Mouse (Mus musculus): ENCODE measurements around the gene Hsd3b7. TPM values are rescaled to one million over a fixed set of nuclear protein-coding genes. Genes with fewer than 3 reads are reported as not detected.

Gene Hsd3b7
- total RNA-seq, 2 experiments from 2014 or later, result 8.3 to 8.6 TPM

- DNase-seq, result peak; percentile 86 to 88
Observed at GRCm38 (mm10) chr7:127776426-127776825, 24.0 kb upstream of the Hsd3b7 start, which contains the start of gene Setd1a. Setd1a (plus strand) TSS chr7:127776670.

DNA sequence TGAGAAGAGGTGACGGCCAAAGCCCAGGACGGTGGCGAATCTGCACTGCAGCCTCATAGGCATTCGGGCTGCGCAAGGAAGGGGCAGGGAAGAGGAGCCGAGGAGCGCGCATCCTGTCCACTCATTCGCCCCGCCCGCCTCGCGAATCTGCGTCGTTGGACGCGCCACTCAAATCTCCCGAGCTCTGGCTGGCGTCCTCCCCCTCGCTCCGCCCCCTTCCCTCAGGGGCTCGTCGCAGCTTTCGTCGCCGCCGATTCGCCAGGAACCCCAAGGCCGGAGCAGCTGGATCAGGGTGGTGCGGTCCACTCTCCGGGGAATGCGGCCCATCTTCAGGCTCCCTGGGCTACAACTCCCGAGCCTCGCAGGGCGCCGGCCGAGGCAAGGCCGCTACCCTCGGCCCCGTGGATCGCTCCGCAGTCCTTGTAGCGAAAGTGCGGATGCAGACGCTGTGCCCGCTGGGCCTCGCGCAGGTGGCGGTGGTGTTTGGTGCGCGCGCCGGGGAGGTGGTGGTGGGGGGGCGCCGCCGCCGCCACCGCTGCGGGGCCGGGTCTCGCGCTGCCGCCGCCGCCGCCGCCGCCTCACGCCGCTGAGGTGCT is 23.4 kb upstream of the Hsd3b7 start:
- DNase-seq, result peak; percentile 95

- peak in 1 of 2 experiments; percentile 51 for DNase-seq
Observed at GRCm38 (mm10) chr7:127777474-127778266, 22.7 kb upstream of the Hsd3b7 start.

- no peak for DNase-seq
Observed at GRCm38 (mm10) chr7:127778350-127778749, 22.1 kb upstream of the Hsd3b7 start.

DNA sequence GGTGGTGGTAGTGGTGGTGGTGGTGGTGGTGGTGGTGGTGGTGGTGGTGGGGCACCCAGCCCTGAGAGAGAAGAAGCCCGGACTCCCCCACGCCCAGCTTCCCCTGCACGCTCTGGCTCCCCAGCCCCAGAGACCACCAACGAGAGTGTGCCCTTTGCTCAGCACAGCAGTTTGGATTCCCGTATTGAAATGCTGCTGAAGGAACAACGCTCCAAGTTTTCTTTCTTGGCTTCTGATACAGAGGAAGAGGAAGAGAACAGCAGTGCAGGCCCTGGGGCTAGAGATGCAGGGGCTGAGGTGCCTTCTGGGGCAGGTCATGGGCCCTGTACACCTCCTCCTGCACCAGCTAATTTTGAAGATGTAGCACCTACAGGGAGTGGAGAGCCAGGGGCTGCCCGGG is 15.1 kb upstream of the Hsd3b7 start, which contains the start of gene Gm49388:
Gm49388 (plus strand) TSS at position 301 of the 400 bp plus-strand sequence.
- DNase-seq, result no peak

GRCm38 (mm10) chr7:127797076-127797845 is 3.1 kb upstream of the Hsd3b7 start:
- no peak for DNase-seq

DNA sequence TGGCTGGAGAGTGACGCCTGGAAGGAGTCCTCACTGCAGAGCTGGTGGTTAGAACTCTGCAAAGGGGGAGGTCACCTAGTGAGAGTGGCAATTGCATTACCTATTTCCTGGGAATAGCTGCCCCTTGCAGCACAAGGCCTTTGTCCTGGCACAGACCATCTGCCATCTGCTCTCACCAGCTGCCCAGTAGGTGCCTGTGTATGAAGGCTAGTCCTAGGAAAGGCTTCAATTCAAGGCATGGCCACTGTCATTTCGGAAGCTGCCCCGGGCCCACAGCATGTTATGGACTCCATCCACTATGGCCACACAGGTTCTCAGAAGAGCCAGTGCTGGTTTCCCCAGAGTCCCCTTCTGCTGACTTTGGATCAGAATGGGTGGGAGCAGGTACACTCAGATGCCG is 1.8 kb upstream of the Hsd3b7 start:
- DNase-seq, result no peak

- no peak for DNase-seq
Observed at GRCm38 (mm10) chr7:127799211-127799610, 1.2 kb upstream of the Hsd3b7 start.

DNA sequence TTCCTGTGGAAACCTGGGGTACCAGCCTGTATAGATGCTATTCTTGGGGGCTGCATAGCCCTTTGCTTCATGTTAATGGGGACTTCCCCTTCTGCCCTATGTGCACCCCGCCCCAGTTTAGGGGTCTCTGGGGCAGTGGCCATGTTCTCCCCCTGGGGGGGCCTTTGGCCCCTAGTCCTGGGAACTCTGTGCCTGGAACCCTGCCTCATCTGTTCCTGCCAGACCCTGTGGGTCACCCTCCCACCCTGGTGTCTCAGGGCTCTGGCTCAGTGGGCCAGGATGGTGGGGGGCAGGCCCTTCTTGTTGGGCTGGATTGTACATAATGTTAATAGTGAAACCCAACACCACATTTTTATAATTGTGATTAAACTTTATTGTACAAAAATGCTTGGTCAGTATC is 666 bp upstream of the Hsd3b7 start:
- DNase-seq, result no peak

DNA sequence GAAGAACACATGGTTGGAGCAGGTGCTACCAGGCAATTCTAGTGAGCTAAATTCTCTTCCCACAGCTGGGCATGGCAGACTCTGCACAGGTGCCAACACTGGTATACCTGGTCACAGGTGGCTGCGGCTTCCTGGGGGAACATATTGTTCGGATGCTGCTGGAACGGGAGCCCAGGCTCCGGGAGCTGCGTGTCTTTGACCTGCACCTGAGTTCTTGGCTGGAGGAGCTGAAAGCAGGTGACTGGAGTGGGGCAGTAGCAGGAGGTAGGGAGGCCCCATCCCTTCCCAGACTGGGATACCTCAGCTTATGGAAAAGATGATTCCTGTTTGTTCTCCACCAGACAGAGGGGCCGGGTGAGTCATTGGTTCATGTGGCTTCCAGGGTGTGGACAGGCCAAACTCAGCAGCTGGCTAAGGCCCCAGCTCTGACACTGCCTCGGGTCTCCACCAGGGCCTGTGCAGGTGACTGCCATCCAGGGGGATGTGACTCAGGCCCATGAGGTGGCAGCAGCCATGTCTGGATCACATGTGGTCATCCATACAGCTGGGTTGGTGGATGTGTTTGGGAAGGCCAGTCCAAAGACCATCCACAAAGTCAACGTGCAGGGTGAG is 712 bp downstream of the Hsd3b7 start:
- no peak for DNase-seq

GRCm38 (mm10) chr7:127802313-127802712 is 1.9 kb downstream of the Hsd3b7 start:
- no peak for DNase-seq

DNA sequence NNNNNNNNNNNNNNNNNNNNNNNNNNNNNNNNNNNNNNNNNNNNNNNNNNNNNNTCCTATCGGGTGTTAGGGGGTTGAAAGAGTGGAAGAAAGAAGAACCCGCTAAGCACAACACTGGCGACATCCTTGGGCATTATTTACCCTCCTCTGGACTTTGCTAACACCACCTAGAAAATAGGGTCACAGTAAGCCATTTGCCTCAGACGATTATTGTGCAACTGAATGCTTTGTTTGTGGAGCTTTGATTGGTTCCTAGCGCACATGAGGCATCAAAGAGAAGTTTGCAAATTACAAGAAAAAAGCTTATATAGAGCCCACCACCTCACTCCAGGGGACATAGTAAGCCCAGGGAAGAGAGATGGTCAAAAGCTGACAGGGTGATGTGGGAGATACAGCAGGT is 8.4 kb downstream of the Hsd3b7 start:
- no peak for DNase-seq

- no peak for DNase-seq
Observed at GRCm38 (mm10) chr7:127809846-127810245, 9.4 kb downstream of the Hsd3b7 start.

GRCm38 (mm10) chr7:127810650-127811049 is 10.2 kb downstream of the Hsd3b7 start:
- no peak for DNase-seq

DNA sequence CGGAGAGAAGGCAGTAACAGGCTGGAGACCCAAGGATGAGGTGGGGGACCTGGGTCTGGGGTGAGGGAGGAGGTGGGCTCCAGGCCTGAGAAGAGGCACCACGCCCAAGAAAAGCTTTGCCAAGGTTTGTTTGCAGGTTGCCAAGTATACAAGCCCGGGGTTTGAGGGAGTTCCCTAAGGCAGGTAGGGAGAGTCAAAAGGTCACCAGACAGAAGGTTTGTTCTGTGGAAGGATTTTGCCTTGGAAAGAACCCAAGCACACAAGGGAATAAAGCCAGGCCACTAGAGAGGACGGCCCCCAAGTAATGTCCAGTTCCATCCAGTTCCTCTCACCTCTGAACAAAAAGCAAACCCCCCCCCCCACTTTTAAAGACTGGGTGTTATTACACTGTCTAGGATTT is 10.8 kb downstream of the Hsd3b7 start:
- DNase-seq, result no peak

- no peak for DNase-seq
Observed at GRCm38 (mm10) chr7:127812292-127812691, 11.9 kb downstream of the Hsd3b7 start.

DNA sequence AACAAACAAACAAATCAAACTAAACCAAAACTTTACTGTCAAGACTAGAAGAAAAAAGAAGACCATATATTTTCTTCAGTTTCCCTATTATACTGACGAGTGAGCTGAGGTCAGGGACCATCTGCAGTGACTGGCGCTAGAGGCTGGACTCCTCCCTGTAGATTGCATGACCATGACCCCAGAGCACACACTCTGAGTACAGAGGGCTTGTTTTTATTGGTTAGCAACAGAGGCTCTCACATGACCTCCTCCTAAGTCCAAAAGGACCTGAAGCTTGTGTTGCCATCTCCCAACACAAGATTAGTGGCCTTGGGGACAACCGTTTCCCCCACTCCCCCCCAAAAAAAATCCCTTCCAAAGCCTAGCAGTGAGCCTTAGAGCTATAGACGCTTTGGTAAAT is 13.4 kb downstream of the Hsd3b7 start:
- DNase-seq, result no peak

- DNase-seq, result peak; percentile 73 to 77
Observed at GRCm38 (mm10) chr7:127814241-127814921, 14.0 kb downstream of the Hsd3b7 start.

- DNase-seq, result no peak
Observed at GRCm38 (mm10) chr7:127815116-127815665, 14.8 kb downstream of the Hsd3b7 start.

GRCm38 (mm10) chr7:127815954-127816821 is 15.8 kb downstream of the Hsd3b7 start:
- peak; percentile 68 to 71 for DNase-seq

DNA sequence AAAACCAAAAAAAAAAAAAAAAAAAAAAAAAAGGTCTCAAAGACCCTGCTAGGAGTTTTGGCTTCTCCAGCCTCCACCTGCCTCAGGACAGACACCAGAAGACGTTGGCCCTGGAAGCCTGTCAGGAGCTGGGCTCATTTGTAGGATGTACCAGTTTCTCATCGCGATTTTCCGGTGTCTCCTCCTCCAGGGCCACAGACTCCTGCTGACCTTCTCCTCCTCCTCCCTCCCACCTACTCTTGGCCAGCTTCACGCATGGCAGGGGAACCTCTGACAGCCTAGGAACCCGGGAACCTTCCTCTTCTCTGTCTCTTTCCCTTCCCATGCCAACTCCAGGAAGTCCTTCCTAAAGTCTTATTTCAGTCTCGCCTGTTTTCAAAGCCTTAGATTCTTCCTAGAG is 16.6 kb downstream of the Hsd3b7 start:
- DNase-seq, result no peak
